Mouse (Mus musculus) lung, adult 18-20 months (tissue): ENCODE results near the gene Eml2.
A peak's percentile ranks its signal among the peaks of the same experiment; 100 is the strongest.

Experiments used
- DNase-seq, 2 experiments: peaks; one replicate each; pipeline ENCODE4 v3.0.0; 2022; ENCODE audit warnings: mixed read lengths in 2 of 2

Gene Eml2

GRCm38 (mm10) chr7:19231849-19232248 is 55.6 kb downstream of the Eml2 start:
- DNase-seq = no peak

GRCm38 (mm10) chr7:19234652-19235051 is 58.4 kb downstream of the Eml2 start:
- DNase-seq = no peak

- no peak for DNase-seq
Measured at GRCm38 (mm10) chr7:19235092-19235671, 59.0 kb downstream of the Eml2 start.

- DNase-seq = no peak
Measured at GRCm38 (mm10) chr7:19236411-19236810, 60.2 kb downstream of the Eml2 start.

GRCm38 (mm10) chr7:19238344-19238743 is 62.1 kb downstream of the Eml2 start:
- peak; percentile 61 to 69 for DNase-seq

GRCm38 (mm10) chr7:19239423-19239822 is 63.2 kb downstream of the Eml2 start:
- DNase-seq = peak; percentile 85 to 90

- DNase-seq = no peak
Measured at GRCm38 (mm10) chr7:19239986-19240385, 63.8 kb downstream of the Eml2 start.

GRCm38 (mm10) chr7:19240905-19241463 is 64.8 kb downstream of the Eml2 start:
- DNase-seq = no peak

- no peak for DNase-seq
Measured at GRCm38 (mm10) chr7:19242005-19242404, 65.8 kb downstream of the Eml2 start.

GRCm38 (mm10) chr7:19243858-19244257 is 67.6 kb downstream of the Eml2 start:
- no peak for DNase-seq

GRCm38 (mm10) chr7:19245083-19245482 is 68.9 kb downstream of the Eml2 start:
- DNase-seq = no peak

- no peak for DNase-seq
Measured at GRCm38 (mm10) chr7:19246855-19247254, 70.6 kb downstream of the Eml2 start.

- DNase-seq = no peak
Measured at GRCm38 (mm10) chr7:19247511-19247910, 71.3 kb downstream of the Eml2 start.

GRCm38 (mm10) chr7:19252078-19252477 is 75.9 kb downstream of the Eml2 start:
- DNase-seq = no peak

- DNase-seq = no peak
Measured at GRCm38 (mm10) chr7:19253437-19253836, 77.2 kb downstream of the Eml2 start.

- DNase-seq = no peak
Measured at GRCm38 (mm10) chr7:19255395-19255794, 79.2 kb downstream of the Eml2 start.
